Mouse (Mus musculus) liver, adult (tissue): ENCODE data around the gene Eif2ak4.

Source experiments
- GATA4 ChIP-seq: IDR thresholded peaks from 2 replicates; pipeline ENCODE4 v1.6.1; 2014; ENCODE audit warnings: mild to moderate bottlenecking, low read length; ENCODE audit not compliant: insufficient replicate concordance

The Eif2ak4 gene

GRCm38 (mm10) chr2:118389569-118389968, 1.2 kb downstream of the Eif2ak4 start:
- no peak for TF ChIP-seq GATA4

- TF ChIP-seq GATA4, result no peak
Observed at GRCm38 (mm10) chr2:118390072-118390471, 1.7 kb downstream of the Eif2ak4 start.

- no peak for TF ChIP-seq GATA4
Observed at GRCm38 (mm10) chr2:118391201-118391600, 2.8 kb downstream of the Eif2ak4 start.

GRCm38 (mm10) chr2:118399751-118400150, 11.3 kb downstream of the Eif2ak4 start:
- no peak for TF ChIP-seq GATA4

- no peak for TF ChIP-seq GATA4
Observed at GRCm38 (mm10) chr2:118401834-118402727, 13.7 kb downstream of the Eif2ak4 start.

- TF ChIP-seq GATA4, result no peak
Observed at GRCm38 (mm10) chr2:118404336-118404735, 15.9 kb downstream of the Eif2ak4 start.

GRCm38 (mm10) chr2:118405568-118405967, 17.1 kb downstream of the Eif2ak4 start:
- no peak for TF ChIP-seq GATA4

- TF ChIP-seq GATA4, result no peak
Observed at GRCm38 (mm10) chr2:118406811-118407210, 18.4 kb downstream of the Eif2ak4 start.

GRCm38 (mm10) chr2:118408336-118408895, 20.0 kb downstream of the Eif2ak4 start:
- no peak for TF ChIP-seq GATA4

- TF ChIP-seq GATA4, result no peak
Observed at GRCm38 (mm10) chr2:118412821-118413220, 24.4 kb downstream of the Eif2ak4 start.

- no peak for TF ChIP-seq GATA4
Observed at GRCm38 (mm10) chr2:118415601-118416355, 27.4 kb downstream of the Eif2ak4 start.

- no peak for TF ChIP-seq GATA4
Observed at GRCm38 (mm10) chr2:118418076-118418475, 29.7 kb downstream of the Eif2ak4 start.

GRCm38 (mm10) chr2:118421951-118422350, 33.5 kb downstream of the Eif2ak4 start:
- no peak for TF ChIP-seq GATA4

- no peak for TF ChIP-seq GATA4
Observed at GRCm38 (mm10) chr2:118422385-118422784, 34.0 kb downstream of the Eif2ak4 start.

GRCm38 (mm10) chr2:118428296-118428695, 39.9 kb downstream of the Eif2ak4 start:
- no peak for TF ChIP-seq GATA4

- no peak for TF ChIP-seq GATA4
Observed at GRCm38 (mm10) chr2:118429297-118429696, 40.9 kb downstream of the Eif2ak4 start.
